Mouse (Mus musculus) lung, postnatal 0 days (tissue): ENCODE data around the gene Ptpdc1.

Source experiments
- CTCF ChIP-seq: IDR thresholded peaks from 2 replicates; pipeline ENCODE4 v1.5.1; 2016; ENCODE audit warnings: antibody characterized with exemption, mild to moderate bottlenecking
- EP300 ChIP-seq: IDR thresholded peaks from 2 replicates; pipeline ENCODE4 v1.6.1; 2016; ENCODE audit warnings: antibody characterized with exemption, mild to moderate bottlenecking, control low read depth

- TF ChIP-seq CTCF (no peak), EP300 (no peak)
Measured at GRCm38 (mm10) chr13:48555976-48556375, 69.5 kb downstream of the Ptpdc1 start.
